Mouse (Mus musculus) ES-E14 (cell line): ENCODE measurements around the gene Otof.

Source experiments
- CHD2 ChIP-seq: IDR thresholded peaks from 2 replicates; pipeline ENCODE4 v1.6.1; 2014; ENCODE audit warnings: mild to moderate bottlenecking, low read depth, low read length, inconsistent platforms
- HCFC1 ChIP-seq: IDR thresholded peaks from 2 replicates; pipeline ENCODE4 v1.6.1; 2012; ENCODE audit warnings: low read length, inconsistent platforms, borderline replicate concordance; ENCODE audit not compliant: insufficient read depth
- MAFK ChIP-seq: IDR thresholded peaks from 2 replicates; pipeline ENCODE4 v1.6.1; 2014; ENCODE audit warnings: mild to moderate bottlenecking, low read depth, low read length, inconsistent platforms; ENCODE audit not compliant: insufficient read depth
- ZC3H11A ChIP-seq: IDR thresholded peaks from 2 replicates; pipeline ENCODE4 v1.6.1; 2012; ENCODE audit warnings: low read depth, mild to moderate bottlenecking, inconsistent platforms, low read length, borderline replicate concordance
- ZNF384 ChIP-seq: IDR thresholded peaks from 2 replicates; pipeline ENCODE4 v1.6.1; 2012; ENCODE audit warnings: low read depth, low read length, inconsistent platforms

DNA sequence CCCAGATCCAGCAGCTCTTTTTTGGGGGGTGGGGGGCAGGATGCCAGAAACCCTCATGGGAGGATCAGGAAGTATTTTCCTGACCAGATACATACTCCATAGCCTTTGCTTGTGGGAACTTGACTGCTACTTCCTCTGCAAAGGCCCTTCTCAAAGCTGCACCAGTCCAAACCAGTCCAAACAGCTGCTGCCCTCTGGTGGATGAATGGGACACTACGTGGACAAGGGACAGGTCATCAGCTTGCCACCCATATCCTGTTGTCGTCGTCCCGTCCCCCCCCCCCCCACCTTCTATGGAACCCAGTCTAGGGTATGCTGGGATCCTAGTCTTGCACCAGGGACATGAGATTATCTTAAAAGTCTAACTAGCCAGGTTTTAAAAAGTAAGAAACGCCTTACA lies 20.6 kb upstream of the Otof start:
- TF ChIP-seq ZC3H11A = 0 out of 2 replicates have a peak, but pooled peaks have one; percentile 27
- no peak for TF ChIP-seq MAFK
- TF ChIP-seq ZNF384 = no peak
- TF ChIP-seq HCFC1 = no peak
- no peak for TF ChIP-seq CHD2
